Mouse (Mus musculus) forebrain, embryonic 15.5 days (tissue): Measurements from ENCODE around the gene Grrp1. TPM values are rescaled to one million over a fixed set of nuclear protein-coding genes. Genes with fewer than 3 reads are reported as not detected.
A peak's percentile ranks its signal among the peaks of the same experiment; 100 is the strongest.

ENCODE experiments used
- ATAC-seq: fragments of 200-750 bp; cut with Nextera tagmentation; replicated peaks from 2 replicates; pipeline ENCODE4 v1.8.0; 2017; ENCODE audit warnings: mild to moderate bottlenecking, moderate TSS enrichment, moderate library complexity
- H3K27ac ChIP-seq: fragments of 300-500 bp; sonication (generic); replicated peaks from 2 replicates; pipeline ENCODE4 v1.5.1; 2015; ENCODE audit warnings: mild to moderate bottlenecking, inconsistent platforms
- H3K27me3 ChIP-seq: fragments of 300-500 bp; sonication (generic); 2 replicates; pipeline ENCODE4 v1.6.1; 2015; ENCODE audit warnings: inconsistent platforms
- H3K36me3 ChIP-seq: fragments of 300-500 bp; sonication (generic); 2 replicates; pipeline ENCODE4 v1.6.1; 2015; ENCODE audit warnings: mild to moderate bottlenecking, inconsistent platforms
- H3K4me1 ChIP-seq: fragments of 300-500 bp; sonication (generic); 2 replicates; pipeline ENCODE4 v1.6.1; 2015; ENCODE audit warnings: inconsistent platforms
- H3K4me2 ChIP-seq: fragments of 300-500 bp; sonication (generic); replicated peaks from 2 replicates; pipeline ENCODE4 v1.6.1; 2015; ENCODE audit warnings: mild to moderate bottlenecking, inconsistent platforms
- H3K4me3 ChIP-seq: fragments of 300-500 bp; sonication (generic); 2 replicates; pipeline ENCODE4 v1.5.1; 2015; ENCODE audit warnings: mild to moderate bottlenecking, inconsistent platforms
- H3K9ac ChIP-seq: fragments of 300-500 bp; sonication (generic); replicated peaks from 2 replicates; pipeline ENCODE4 v1.6.1; 2015; ENCODE audit warnings: mild to moderate bottlenecking, inconsistent platforms
- H3K9me3 ChIP-seq: fragments of 300-500 bp; sonication (generic); 2 replicates; pipeline ENCODE4 v1.6.1; 2016; ENCODE audit warnings: inconsistent platforms
- WGBS: fragments of 180-500 bp; shearing (Covaris S2); methylation state at CpG from one replicate; pipeline ENCODE4 v1.1.7; 2015; ENCODE audit warnings: mixed read lengths; 5-methylcytosine and 5-hydroxymethylcytosine counted together
- polyA plus RNA-seq: library from polyadenylated mRNA; unstranded; fragments of >200 nt; fragmentation: Nextera tagmentation; extraction: Ambion mirVana; gene quantifications from 2 replicates; pipeline ENCODE4 v1.2.1, GENCODE M21; 2015

Gene Grrp1
- polyA plus RNA-seq, 1 experiment from 2014 or later, result 9.9 TPM

DNA sequence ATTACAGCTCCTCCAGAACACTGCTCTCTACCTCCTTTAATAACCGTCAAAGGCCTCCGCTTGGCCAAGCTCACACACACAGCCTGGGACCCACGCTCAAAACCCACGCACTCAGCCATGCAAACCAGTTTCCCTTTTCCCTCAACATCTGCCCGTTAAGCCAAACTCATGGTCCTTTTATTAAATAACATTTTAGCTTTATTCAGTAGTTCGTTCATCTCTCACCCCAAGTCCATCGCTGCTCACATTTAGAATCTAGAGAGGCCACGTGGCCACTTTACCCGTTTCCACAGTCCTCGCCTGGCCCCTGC lies 3.0 kb downstream of the Grrp1 start:
- H3K4me1 ChIP-seq, result peaks cover 39% of the 10 kb centered on the region
- 7% methylated on average over 10 of the region's 10 CpGs for WGBS
- ATAC-seq, result no peak
- no peaks in the 10 kb centered on the region for H3K9me3 ChIP-seq
- no peaks in the 10 kb centered on the region for H3K36me3 ChIP-seq
- H3K9ac ChIP-seq, result peak overlapping the region; percentile 52
- H3K4me3 ChIP-seq, result peak overlapping the region; percentile 54
- H3K27ac ChIP-seq, result peak overlapping the region; percentile 62; the same call in 1 of the 2 replicates
- peak overlapping the region; percentile 73 for H3K4me2 ChIP-seq
- peaks cover 81% of the 10 kb centered on the region for H3K27me3 ChIP-seq

GRCm38 (mm10) chr4:134250116-134250929 lies 3.6 kb downstream of the Grrp1 start:
- no peaks in the 10 kb centered on the region for H3K36me3 ChIP-seq
- no peak for ATAC-seq
- peak overlapping the region; percentile 52 for H3K9ac ChIP-seq
- 0 out of 2 replicates have a peak overlapping the region, but pooled peaks have one; percentile 62 for H3K27ac ChIP-seq
- H3K4me1 ChIP-seq, result peaks cover 43% of the 10 kb centered on the region
- 5% methylated on average over 27 of the region's 27 CpGs for WGBS
- no peaks in the 10 kb centered on the region for H3K9me3 ChIP-seq
- peaks cover 81% of the 10 kb centered on the region for H3K27me3 ChIP-seq
- H3K4me3 ChIP-seq, result peak overlapping the region; percentile 54
- peak overlapping the region; percentile 73 for H3K4me2 ChIP-seq

GRCm38 (mm10) chr4:134249651-134250050 lies 4.3 kb downstream of the Grrp1 start:
- Histone ChIP-seq H3K4me2 (peak overlapping the region; percentile 73), H3K9me3 (no peaks in the 10 kb centered on the region), H3K36me3 (no peaks in the 10 kb centered on the region), H3K9ac (peak overlapping the region; percentile 43), H3K4me3 (peak overlapping the region; percentile 54), H3K27me3 (peaks cover 74% of the 10 kb centered on the region), H3K4me1 (peaks cover 48% of the 10 kb centered on the region), H3K27ac (no peak overlapping the region)
- WGBS, result 1% methylated on average over 30 of the region's 30 CpGs
- ATAC-seq, result peak; percentile 53; the same call in 1 of the 2 replicates

DNA sequence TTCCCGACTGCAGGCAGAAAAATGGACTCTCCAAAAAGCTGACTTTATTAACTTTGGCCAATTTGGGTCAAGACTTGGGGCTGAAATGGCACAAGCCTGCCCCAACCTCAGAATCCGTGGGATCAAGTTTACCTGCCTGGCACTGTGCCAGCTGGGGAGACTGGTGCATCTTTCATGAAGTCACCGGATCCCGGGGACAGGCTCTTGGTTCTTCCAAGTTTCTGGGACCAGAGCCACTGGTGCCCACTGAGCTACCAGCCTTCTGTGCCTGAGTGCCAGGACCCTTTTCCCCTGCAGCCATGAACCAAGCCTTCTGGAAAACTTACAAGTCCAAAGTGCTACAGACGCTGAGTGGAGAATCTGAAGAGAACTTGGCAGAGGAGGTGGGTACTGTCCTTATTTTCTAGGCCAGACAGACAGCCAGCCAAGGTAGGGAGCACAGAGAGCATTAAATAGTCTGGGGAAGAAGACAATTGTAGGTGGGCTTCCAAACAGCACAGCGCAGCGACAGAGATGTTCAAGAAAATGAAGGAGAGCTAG lies 7.1 kb downstream of the Grrp1 start, which contains the start of gene Gm30191:
TSS of gene Gm30191 (plus strand) at position 217 of the 540 bp plus-strand sequence.
- Histone ChIP-seq H3K27ac (no peak within 1 kb of the TSS; the same call in 1 of the 2 replicates), H3K27me3 (peaks cover 47% of the 10 kb centered on the region)

DNA sequence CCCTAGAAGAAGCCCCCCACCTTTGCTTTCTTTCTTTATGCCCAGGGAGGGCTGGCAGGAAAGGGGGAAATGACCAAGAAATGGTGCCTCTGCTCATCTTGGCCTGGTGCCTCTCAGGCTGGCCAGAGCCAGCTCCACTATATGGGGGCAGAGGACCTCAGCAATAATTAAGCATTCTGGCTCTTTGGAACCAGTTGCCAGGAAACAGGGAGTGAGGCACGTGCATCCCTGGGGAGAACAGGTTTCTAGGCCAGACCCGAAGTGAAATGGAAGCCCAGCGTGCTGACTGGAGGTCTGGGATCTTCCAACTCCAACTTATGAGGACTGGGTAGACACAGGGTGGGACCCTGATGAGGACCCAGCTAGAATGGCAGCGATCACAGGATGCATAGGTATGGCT lies 7.7 kb downstream of the Grrp1 start:
- Histone ChIP-seq H3K4me1 (peaks cover 43% of the 10 kb centered on the region), H3K9ac (no peak overlapping the region)
- ATAC-seq, result no peak; the same call in 1 of the 2 replicates

More for the DNA sequence above, 7.1 kb downstream of the Grrp1 start, which contains the start of gene Gm30191:
- ATAC-seq, result no peak
- H3K9ac ChIP-seq, result peak within 1 kb of the TSS; percentile 88; the same call in 1 of the 2 replicates
- peak within 1 kb of the TSS; percentile 97 for H3K4me2 ChIP-seq
- WGBS, result 72% methylated on average over 7 of the region's 7 CpGs
- no peaks in the 10 kb centered on the region for H3K36me3 ChIP-seq
- H3K4me3 ChIP-seq, result peak within 1 kb of the TSS; percentile 84
- peaks cover 48% of the 10 kb centered on the region for H3K4me1 ChIP-seq
- no peaks in the 10 kb centered on the region for H3K9me3 ChIP-seq

GRCm38 (mm10) chr4:134245148-134245843 lies 8.6 kb downstream of the Grrp1 start, which contains the start of gene Zfp593:
TSS of gene Zfp593 (minus strand) at chr4:134245592.
- Histone ChIP-seq H3K27ac (no peak within 1 kb of the TSS; the same call in 1 of the 2 replicates), H3K4me2 (peak within 1 kb of the TSS; percentile 97), H3K4me3 (peak within 1 kb of the TSS; percentile 84), H3K9me3 (no peaks in the 10 kb centered on the region), H3K27me3 (peaks cover 33% of the 10 kb centered on the region), H3K4me1 (peaks cover 34% of the 10 kb centered on the region), H3K36me3 (no peaks in the 10 kb centered on the region), H3K9ac (peak within 1 kb of the TSS; percentile 88)
- under 1% methylated on average over 60 of the region's 60 CpGs for WGBS
- peak; percentile 73 for ATAC-seq

More for the DNA sequence above, 7.7 kb downstream of the Grrp1 start:
- Histone ChIP-seq H3K27ac (no peak overlapping the region), H3K27me3 (peaks cover 43% of the 10 kb centered on the region), H3K4me2 (peak overlapping the region; percentile 97), H3K36me3 (no peaks in the 10 kb centered on the region), H3K4me3 (0 out of 2 replicates have a peak overlapping the region, but pooled peaks have one; percentile 84), H3K9me3 (no peaks in the 10 kb centered on the region)
- WGBS, result 32% methylated on average over 4 of the region's 4 CpGs

DNA sequence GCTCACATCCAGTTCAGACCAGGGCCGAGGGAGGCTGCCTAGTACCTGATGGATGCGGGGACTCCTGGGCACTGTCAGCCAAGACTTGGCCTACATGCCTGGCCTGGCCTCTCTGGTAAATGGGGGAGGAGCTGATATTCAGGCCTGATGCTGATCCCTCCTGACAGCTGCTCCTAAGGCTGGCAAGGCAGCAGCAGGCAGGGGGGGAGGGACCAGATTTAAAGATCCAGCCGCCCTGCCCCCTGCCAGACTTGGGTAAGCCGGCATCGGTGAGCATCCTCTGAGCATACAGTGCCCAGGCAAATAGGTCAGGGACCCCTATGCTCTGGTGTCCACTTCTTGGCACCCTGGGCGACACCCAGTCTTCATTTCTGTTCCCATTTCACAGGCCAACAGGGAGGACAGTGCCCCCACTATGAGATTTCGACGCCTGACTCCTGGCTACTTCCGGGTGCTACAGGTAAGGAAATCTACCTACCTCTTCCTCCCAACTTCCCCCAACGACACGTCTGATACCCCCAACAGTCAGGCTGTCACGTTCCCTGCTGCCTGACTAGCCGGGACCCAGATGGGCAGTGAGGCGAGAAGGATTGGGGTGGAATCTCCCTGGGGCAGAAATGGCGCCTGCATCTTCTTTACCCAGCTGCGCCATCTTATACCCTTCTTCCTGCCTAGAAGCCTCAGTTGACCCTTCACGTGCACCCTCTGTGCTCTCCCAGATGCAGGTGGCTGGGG lies 10.2 kb downstream of the Grrp1 start, which contains the start of gene E130218I03Rik:
TSS of gene E130218I03Rik (plus strand) at position 147 of the 735 bp plus-strand sequence.
- Histone ChIP-seq H3K9me3 (no peaks in the 10 kb centered on the region), H3K27ac (no peak within 1 kb of the TSS), H3K4me2 (peak within 1 kb of the TSS; percentile 97), H3K4me3 (peak within 1 kb of the TSS; percentile 84), H3K9ac (no peak within 1 kb of the TSS; the same call in 1 of the 2 replicates), H3K4me1 (peaks cover 23% of the 10 kb centered on the region), H3K36me3 (no peaks in the 10 kb centered on the region), H3K27me3 (peaks cover 22% of the 10 kb centered on the region)
- 95% methylated on average over 17 of the region's 17 CpGs for WGBS
- no peak for ATAC-seq

DNA sequence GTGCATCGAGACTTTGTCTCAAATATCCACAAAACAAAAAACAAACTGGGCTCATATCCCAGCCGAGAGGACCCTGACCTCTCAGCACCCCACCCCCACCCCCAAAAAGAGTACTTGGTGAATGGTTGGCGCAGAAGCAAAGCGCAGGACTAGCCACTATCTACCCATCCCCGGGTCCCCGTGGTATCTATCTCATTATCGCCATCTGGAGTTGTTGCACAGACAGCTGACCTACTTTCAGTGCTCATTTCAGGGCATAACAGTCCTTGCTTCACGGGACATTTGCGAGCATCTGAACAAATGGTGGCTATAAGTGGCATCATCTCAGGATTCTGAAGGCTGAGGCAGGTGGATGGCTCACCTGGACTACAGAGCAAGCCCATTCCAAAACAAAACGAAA lies 15.2 kb downstream of the Grrp1 start:
- Histone ChIP-seq H3K4me1 (0 out of 2 replicates have a peak, but pooled peaks cover 3% of the 10 kb centered on the region), H3K4me2 (no peak overlapping the region), H3K27me3 (peaks cover 9% of the 10 kb centered on the region; the same call in 1 of the 2 replicates), H3K27ac (no peak overlapping the region), H3K9me3 (no peaks in the 10 kb centered on the region), H3K36me3 (no peaks in the 10 kb centered on the region), H3K9ac (no peak overlapping the region), H3K4me3 (no peak overlapping the region)
- WGBS, result 12% methylated on average over 10 of the region's 10 CpGs
- no peak for ATAC-seq

GRCm38 (mm10) chr4:134238279-134238651 lies 15.6 kb downstream of the Grrp1 start, which contains the start of gene Cnksr1:
TSS of gene Cnksr1 (minus strand) at chr4:134238399.
- no peak within 1 kb of the TSS for H3K4me2 ChIP-seq
- ATAC-seq, result no peak
- peaks cover 9% of the 10 kb centered on the region; the same call in 1 of the 2 replicates for H3K27me3 ChIP-seq
- H3K27ac ChIP-seq, result no peak within 1 kb of the TSS
- H3K36me3 ChIP-seq, result no peaks in the 10 kb centered on the region
- WGBS, result 1% methylated on average over 18 of the region's 18 CpGs
- no peak within 1 kb of the TSS for H3K9ac ChIP-seq
- no peaks in the 10 kb centered on the region for H3K9me3 ChIP-seq
- no peak within 1 kb of the TSS for H3K4me3 ChIP-seq
- H3K4me1 ChIP-seq, result 0 out of 2 replicates have a peak, but pooled peaks cover 3% of the 10 kb centered on the region

- Histone ChIP-seq H3K9ac (no peak overlapping the region), H3K27ac (no peak overlapping the region), H3K27me3 (peaks cover 9% of the 10 kb centered on the region; the same call in 1 of the 2 replicates), H3K36me3 (no peaks in the 10 kb centered on the region), H3K9me3 (no peaks in the 10 kb centered on the region), H3K4me2 (no peak overlapping the region), H3K4me1 (0 out of 2 replicates have a peak, but pooled peaks cover 3% of the 10 kb centered on the region), H3K4me3 (no peak overlapping the region)
- 22% methylated on average over 19 of the region's 19 CpGs for whole genome bisulfite sequencing
- no peak for ATAC-seq
These were observed 16.2 kb downstream of the Grrp1 start for GRCm38 (mm10) chr4:134237582-134238278.
